Mouse (Mus musculus) thymus, adult 2 months (tissue): ENCODE data around the gene Acap2. TPM values are rescaled to one million over a fixed set of nuclear protein-coding genes. Genes with fewer than 3 reads are reported as not detected.

Experiments used
- DNase-seq: peaks from one replicate; pipeline ENCODE4 v3.0.0; 2021
- H3K27ac ChIP-seq: fragments of 200-500 bp; 2 replicates; pipeline ENCODE4 v1.5.1; 2012; ENCODE audit warnings: low read length, control low read depth; ENCODE audit not compliant: control insufficient read depth, insufficient read depth
- H3K27me3 ChIP-seq: fragments of 200-500 bp; 2 replicates; pipeline ENCODE4 v1.6.1; 2012; ENCODE audit warnings: mild to moderate bottlenecking, low read length, moderate library complexity, mixed read lengths; ENCODE audit not compliant: control insufficient read depth, insufficient read depth
- H3K36me3 ChIP-seq: fragments of 200-500 bp; 2 replicates; pipeline ENCODE4 v1.6.1; 2012; ENCODE audit warnings: mild to moderate bottlenecking, low read length, moderate library complexity; ENCODE audit not compliant: control insufficient read depth, insufficient read depth
- H3K4me1 ChIP-seq: fragments of 200-500 bp; replicated peaks from 2 replicates; pipeline ENCODE4 v1.6.1; 2012; ENCODE audit warnings: low read length; ENCODE audit not compliant: control insufficient read depth, insufficient read depth
- H3K4me3 ChIP-seq: fragments of 200-500 bp; 2 replicates; pipeline ENCODE4 v1.5.1; 2012; ENCODE audit warnings: mild to moderate bottlenecking, low read length, control low read depth, moderate library complexity; ENCODE audit not compliant: control insufficient read depth, insufficient read depth
- CTCF ChIP-seq: fragments of 200-500 bp; IDR thresholded peaks from 2 replicates; pipeline ENCODE4 v1.5.1; 2012; ENCODE audit warnings: mild to moderate bottlenecking, control low read depth, low read length, moderate library complexity, borderline replicate concordance; ENCODE audit not compliant: control insufficient read depth, poor library complexity, insufficient read depth; ENCODE audit errors: extremely low read depth
- POLR2A ChIP-seq: fragments of 200-500 bp; IDR thresholded peaks from 2 replicates; pipeline ENCODE4 v1.6.1; 2012; ENCODE audit warnings: mild to moderate bottlenecking, low read length, control low read depth, moderate library complexity; ENCODE audit not compliant: control insufficient read depth, poor library complexity, insufficient read depth; ENCODE audit errors: extremely low read depth
- WGBS: fragments of 180-500 bp; shearing (Covaris S2); methylation state at CpG from one replicate; pipeline ENCODE4 v1.1.7; 2018; 5-methylcytosine and 5-hydroxymethylcytosine counted together
- polyA plus RNA-seq: library from polyadenylated mRNA; depleted of rRNA; stranded (reverse); fragments of >200 nt; gene quantifications from 2 replicates; pipeline ENCODE4 v1.2.3, GENCODE M21; 2012

Acap2 gene
- polyA plus RNA-seq, 1 experiment = 25.5 TPM

DNA sequence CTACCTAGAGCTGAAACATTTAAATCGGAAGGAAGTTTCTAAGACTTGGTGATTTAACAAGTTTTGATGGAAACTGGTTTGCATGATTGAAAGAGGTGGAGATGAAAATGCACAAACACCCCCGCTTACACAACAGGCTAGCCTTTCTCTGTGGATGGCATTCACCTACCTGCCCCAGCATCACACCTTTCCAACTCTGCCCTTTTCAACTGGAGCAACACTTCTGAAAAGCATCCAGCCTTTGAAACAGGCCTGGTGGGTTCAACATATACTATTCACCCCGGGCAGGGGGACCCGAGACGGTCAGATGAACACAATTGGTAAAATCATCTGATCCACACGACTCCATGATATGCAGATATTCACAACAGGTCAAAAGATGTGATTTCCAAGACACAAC is 119.2 kb downstream of the Acap2 start:
- DNase-seq = no peak
- Histone ChIP-seq H3K4me3 (no peak overlapping the region), H3K4me1 (peaks cover 9% of the 10 kb centered on the region), H3K36me3 (no peaks in the 10 kb centered on the region), H3K27ac (no peak overlapping the region), H3K27me3 (no peaks in the 10 kb centered on the region)
- TF ChIP-seq POLR2A (no peak), CTCF (no peak)
- WGBS = 89% methylated on average over 6 of the region's 6 CpGs

DNA sequence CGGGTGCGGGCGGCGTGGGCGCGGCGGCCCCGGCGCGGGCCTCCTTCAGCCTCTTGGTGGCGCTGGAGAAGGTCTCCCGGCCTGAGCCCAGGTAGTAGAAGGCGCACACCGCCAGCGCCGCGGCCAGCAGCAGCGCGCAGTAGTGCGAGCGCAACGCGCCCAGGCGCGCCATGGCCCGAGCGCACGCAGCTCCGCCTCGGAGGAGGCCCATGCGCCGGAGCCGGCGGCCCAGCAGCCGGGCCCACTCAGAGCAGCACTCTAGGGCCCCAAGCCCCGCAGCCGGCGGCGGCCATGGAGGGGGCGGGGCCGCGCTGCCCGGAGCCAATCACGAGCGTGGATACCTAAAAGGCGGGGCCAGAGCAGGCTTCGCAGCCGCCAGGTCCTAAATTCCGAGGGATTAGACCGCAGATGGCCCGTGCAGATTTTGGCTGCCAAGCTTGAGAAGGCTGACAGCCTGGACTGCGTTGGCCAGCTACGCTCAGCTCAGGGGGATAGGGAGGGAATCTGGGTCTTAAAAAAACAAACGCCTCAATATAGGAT is 119.8 kb downstream of the Acap2 start, which contains the start of gene Xxylt1:
TSS of gene Xxylt1 (minus strand) at position 308 of the 540 bp plus-strand sequence.
- peaks cover 12% of the 10 kb centered on the region for H3K4me1 ChIP-seq
- peak within 1 kb of the TSS; percentile 75 for H3K4me3 ChIP-seq
- no peaks in the 10 kb centered on the region for H3K36me3 ChIP-seq
- H3K27me3 ChIP-seq = no peaks in the 10 kb centered on the region
- TF ChIP-seq CTCF (peak; percentile 84), POLR2A (peak; percentile 85)
- DNase-seq = peak; percentile 95
- under 1% methylated on average over 54 of the region's 54 CpGs for WGBS
- H3K27ac ChIP-seq = no peak within 1 kb of the TSS

DNA sequence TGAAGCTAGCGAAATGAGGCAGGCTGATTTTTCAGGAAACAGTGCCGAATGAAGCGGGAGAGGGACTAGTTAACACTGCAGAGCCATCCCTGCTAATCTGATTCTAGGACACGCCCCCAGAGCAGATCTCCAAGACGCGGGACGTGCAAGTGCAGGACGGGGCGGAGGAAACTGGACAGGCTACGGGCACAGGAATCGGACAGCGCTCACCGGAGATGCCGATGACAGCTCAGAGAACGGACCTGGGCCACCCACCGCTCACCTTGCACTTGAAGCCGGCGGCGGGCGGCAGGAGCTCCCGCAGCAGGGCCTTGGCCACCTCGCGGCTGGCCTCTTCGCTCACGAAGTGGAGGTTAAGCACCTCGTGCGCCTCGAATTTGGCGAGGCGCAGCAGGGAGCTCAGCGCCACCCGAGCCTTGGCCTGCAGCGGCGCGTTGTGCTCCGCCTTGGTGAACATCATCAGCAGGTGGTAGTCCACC is 120.4 kb downstream of the Acap2 start:
- peak overlapping the region; percentile 75 for H3K4me3 ChIP-seq
- no peaks in the 10 kb centered on the region for H3K27me3 ChIP-seq
- peaks cover 12% of the 10 kb centered on the region for H3K4me1 ChIP-seq
- TF ChIP-seq CTCF = no peak
- TF ChIP-seq POLR2A = no peak
- no peaks in the 10 kb centered on the region for H3K36me3 ChIP-seq
- WGBS = under 1% methylated on average over 36 of the region's 36 CpGs
- DNase-seq = peak; percentile 42
- no peak overlapping the region for H3K27ac ChIP-seq

GRCm38 (mm10) chr16:31077396-31077795 is 123.6 kb downstream of the Acap2 start:
- peaks cover 21% of the 10 kb centered on the region for H3K4me1 ChIP-seq
- DNase-seq = no peak
- no peak for TF ChIP-seq CTCF
- no peak for TF ChIP-seq POLR2A
- WGBS = 96% methylated on average over 5 of the region's 5 CpGs
- H3K4me3 ChIP-seq = no peak overlapping the region
- no peak overlapping the region for H3K27ac ChIP-seq
- no peaks in the 10 kb centered on the region for H3K36me3 ChIP-seq
- no peaks in the 10 kb centered on the region for H3K27me3 ChIP-seq

GRCm38 (mm10) chr16:31076436-31076835 is 124.6 kb downstream of the Acap2 start:
- Histone ChIP-seq H3K27ac (no peak overlapping the region), H3K36me3 (no peaks in the 10 kb centered on the region), H3K4me3 (no peak overlapping the region), H3K27me3 (no peaks in the 10 kb centered on the region), H3K4me1 (peaks cover 21% of the 10 kb centered on the region)
- TF ChIP-seq POLR2A (no peak), CTCF (no peak)
- WGBS = 78% methylated on average over 8 of the region's 8 CpGs
- no peak for DNase-seq

GRCm38 (mm10) chr16:31074324-31074908 is 126.6 kb downstream of the Acap2 start:
- TF ChIP-seq POLR2A (no peak), CTCF (no peak)
- DNase-seq = no peak
- H3K4me1 ChIP-seq = peaks cover 21% of the 10 kb centered on the region

More at GRCm38 (mm10) chr16:31074324-31074908, 126.6 kb downstream of the Acap2 start:
- H3K27me3 ChIP-seq = no peaks in the 10 kb centered on the region
- H3K27ac ChIP-seq = no peak overlapping the region
- WGBS = 29% methylated on average over 3 of the region's 3 CpGs
- no peaks in the 10 kb centered on the region for H3K36me3 ChIP-seq
- H3K4me3 ChIP-seq = no peak overlapping the region
